Mouse (Mus musculus) NIH3T3 (cell line): Measurements from ENCODE around the gene Rnf166.

Experiments used
- DNase-seq: peaks from one replicate; pipeline ENCODE4 v3.0.0-alpha.2; 2012; ENCODE audit warnings: low read depth

Gene Rnf166

DNA sequence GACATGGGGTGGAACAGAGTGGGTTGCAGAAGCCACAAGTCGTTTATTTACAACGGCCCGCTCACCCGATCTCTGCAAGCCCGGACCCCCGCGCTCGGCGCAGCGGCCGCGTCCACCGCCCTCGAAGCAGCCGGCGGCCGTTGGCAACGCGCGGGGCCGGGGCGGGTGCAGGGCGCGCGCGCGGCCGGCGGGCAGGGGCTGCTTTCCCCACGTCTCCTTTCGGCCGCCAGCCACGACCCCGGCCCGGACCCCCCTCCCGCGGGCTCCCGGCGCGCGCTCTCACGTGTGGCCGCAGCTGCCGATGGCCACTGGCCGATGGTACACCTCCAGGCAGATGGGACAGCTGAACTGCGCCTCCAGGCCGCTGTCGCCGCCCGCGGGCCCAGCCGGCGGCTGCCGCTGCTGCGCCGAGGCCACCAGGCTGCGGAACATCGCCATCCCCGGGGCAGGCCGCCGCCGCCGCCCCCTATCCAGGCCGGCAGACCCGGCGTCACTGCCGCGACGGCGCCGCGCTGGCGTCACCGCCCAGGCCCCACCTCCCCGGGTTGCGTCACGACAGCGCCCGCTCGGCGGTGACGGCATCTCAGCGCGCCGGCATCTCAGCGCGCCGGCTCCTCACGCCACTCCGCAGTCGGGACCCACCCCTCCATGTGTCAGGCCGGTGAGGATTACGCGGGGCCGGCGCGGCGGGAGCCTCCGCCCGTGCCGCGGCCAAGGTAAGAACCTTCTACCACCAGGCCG lies at the start of gene Rnf166, which contains the start of gene Ctu2:
Rnf166 (minus strand) TSS at position 485 of the 741 bp plus-strand sequence.
Ctu2 (plus strand) TSS at position 564 of the 741 bp plus-strand sequence.
- peak; percentile 97 for DNase-seq

DNA sequence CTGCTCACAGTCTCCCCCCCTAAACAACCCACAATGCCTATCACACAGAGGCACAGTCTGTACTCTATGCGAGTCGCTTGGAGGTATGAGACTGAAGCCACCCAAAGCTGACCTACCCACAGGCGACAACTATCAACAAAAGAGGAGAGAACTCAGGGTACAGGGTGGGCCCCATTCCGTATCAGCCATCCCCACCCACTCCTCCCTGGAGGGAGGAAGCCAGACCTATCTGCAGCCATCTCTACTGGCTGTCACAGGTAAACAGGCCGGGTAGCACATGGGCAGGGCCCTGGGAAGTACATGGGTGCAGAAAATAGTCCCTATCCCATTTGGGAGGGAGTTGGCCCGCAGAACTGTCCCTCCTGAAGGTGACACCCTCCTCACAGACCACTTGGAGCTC lies 49.1 kb upstream of the Rnf166 start:
- DNase-seq = no peak

DNA sequence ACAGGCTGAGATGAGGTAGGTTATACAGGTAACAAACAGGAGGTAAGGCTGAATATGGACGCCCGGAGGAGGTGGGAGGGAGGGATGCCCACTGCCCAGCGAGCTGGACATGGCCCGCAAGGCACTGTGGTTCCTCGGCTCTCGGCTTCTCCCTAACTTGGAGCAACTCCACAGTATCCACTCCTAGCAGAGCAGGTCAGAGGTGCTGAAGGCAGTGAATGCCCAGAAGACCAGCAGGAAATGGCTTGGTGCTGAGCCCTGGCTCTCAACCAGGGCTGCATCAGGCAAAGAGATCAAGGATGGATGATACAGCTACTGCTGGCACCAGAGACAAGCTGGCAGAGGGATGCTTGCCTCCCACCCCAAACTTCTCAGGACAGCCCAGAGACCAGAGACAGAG lies 48.6 kb upstream of the Rnf166 start:
- no peak for DNase-seq

DNA sequence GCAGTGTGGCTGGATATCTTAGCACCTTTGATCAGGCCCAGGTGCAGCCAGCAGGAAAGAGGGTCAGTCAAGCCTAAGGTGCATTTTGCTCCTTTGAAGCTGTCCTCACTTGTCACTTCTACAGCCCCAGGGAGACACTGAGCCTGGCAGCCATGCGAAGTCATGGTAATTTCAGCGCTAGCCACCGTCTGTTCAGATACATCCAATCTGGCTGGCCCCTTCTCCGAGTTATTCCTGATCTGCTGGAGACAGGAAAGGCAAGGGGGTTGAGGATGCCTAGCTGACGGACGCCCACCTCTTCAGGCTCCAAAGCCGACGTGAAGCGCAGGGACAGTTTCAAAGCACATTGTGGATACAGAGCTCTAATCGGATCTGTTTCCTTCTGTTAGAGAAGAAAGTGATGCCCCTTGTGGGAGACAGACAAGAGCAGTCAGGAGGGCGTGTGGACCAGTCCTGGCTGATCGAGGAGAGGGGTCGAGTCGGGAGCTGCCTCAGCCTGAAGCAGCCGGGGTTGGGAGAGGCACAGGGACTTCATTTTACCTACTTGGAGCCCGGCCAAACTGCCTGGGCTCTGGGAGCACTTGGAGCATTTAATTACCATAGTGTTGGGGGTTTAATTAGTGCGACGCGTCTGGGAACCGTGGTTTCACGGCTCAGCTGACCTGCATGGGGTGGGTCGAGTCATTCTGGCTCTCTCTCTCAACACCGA lies 47.9 kb upstream of the Rnf166 start:
- DNase-seq = no peak

DNA sequence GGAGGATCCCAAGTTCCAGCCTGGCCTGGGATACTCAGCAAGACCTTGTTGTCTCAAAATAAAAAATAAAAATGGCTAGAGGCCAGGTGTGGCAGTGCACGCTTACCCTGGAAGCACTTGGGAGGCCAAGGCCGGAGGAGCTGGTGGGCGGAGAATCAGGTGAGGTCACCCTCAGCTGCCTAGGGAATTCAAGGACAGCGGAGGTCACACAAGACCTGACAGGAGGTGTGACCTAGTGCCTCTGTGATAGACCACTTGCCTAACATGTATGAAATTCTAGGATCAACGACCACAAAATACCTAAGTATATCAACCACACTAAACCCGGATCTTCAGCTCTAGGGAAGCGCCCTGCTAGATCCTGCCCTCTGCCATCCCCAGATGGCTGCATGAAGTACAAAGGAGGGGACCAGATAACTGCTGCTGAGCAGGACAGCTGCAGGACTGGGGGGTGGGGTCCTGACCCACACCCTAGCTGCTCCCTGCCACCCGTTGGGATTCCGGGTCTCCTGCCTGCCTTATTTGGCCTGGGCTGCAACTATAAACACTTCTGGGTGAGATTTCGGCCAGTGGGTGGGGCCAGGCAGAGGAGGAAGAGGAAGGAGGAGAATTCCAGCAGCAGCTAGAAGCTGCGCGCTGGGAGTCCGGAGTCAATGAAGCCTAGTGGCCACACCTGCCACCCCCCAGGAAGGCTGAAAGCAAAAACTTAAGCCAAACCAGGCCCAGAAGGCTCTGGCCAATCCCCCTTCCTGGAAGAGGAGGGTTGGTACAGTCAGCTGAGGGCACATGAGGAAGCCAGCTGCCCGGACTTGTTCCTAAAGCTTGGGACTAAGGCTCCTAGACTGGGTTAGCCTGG lies 47.2 kb upstream of the Rnf166 start:
- peak; percentile 43 for DNase-seq

DNA sequence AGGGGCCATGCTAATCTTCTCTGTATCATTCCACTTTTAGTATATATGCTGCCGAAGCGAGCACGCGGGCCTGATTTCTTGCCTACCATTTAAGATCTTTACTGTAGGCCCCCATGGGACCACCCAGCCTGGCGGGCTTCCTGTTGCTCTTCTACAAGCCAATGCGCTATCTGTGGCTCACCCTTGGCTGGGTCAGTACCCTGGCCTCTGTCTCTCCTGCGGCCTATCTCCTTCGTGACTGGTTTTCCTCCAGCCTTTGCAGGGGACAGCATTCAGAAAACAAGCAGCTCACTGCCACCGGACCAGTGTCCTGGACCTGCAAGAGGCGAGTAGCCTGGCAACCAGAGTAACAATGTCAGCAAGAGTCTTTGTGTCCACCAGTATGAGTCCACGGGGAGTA lies 44.7 kb upstream of the Rnf166 start:
- no peak for DNase-seq

DNA sequence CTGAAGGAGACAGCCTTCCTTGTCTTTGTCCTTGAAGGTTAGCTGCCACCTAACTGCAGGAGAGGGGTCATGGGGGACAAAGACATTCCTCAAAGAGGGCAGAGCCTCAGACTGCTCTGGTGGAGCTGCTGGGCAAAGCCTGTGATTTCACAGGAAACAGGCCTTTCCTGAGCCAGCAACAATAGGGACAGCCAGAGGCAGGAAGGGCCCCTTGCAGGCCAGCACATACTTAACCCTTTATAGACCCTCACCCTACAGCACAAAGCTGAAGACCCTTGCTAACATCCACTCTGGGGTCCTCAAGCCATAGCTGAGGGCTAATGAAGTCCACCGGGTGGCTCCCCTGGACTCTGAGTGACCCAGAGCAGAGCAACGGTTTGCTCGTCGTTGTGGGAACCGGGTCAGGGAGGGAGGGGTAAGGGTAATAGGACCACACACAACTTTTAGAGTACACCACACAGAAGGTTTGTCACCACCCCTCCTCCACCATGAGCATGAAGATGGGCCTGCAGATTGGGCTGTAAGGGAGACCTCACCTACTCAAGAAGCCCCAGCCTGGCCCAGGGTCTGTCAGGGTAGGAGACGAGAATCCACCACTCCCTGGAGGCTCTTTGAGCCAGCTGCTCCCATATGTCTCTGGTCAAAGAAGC lies 41.8 kb upstream of the Rnf166 start:
- DNase-seq = no peak

DNA sequence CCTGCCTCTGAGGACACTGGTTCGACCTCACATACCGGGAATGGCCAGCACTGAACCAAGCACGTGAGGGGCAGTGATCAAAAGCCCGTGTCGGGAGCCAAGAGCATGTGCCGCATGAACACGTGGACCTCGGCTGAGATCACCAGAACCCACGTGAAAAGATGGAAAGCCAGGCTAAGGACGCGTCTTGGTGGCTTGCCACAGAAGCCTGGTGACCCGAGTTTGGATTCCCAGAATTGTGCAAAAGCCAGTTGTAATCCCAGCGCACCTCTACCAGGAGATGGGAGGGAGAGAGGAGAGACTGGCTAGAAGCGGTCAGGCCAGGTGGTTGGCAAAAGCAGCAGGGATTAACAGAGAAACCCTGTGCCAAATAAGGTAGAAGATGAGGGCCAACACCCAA lies 39.8 kb upstream of the Rnf166 start:
- DNase-seq = no peak

DNA sequence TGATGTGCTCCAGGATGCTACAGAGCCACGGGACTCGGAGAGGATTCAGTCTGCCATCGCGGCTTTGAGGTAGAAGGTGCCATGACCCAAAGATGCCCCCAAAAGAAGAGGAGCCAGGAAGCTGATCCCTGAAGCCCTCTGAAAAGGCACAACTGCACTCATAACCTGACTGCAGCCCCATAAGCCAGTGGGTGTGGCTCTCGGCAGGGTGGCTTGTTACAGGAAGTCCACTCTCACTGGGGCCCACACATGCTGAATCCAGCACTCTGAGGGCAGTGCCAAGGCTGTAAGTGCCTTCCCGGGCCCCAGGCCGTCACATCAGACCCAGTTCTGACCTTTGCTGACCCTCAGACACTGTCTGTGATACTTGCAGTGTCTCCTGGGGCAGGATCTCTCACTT lies 36.5 kb upstream of the Rnf166 start:
- no peak for DNase-seq

DNA sequence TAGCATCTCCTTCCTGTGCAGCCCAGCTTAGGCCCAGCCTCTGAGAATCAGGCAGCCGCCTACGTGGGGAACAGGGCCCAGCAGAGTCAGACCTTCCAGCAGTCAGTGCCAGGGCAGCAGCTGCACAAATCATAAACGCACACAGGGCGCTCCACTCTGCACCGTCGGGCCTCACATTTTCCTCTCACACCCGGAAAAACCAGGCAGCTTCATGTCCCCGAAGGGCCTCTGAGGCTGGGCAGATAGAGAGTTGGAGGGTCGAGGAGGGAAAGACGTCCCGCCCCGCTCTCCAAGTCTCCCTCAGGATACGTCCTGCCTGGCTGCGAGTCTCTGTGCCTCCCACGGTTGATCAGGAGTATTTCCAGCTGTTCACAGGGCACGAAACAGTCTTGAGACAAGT lies 35.7 kb upstream of the Rnf166 start:
- no peak for DNase-seq

DNA sequence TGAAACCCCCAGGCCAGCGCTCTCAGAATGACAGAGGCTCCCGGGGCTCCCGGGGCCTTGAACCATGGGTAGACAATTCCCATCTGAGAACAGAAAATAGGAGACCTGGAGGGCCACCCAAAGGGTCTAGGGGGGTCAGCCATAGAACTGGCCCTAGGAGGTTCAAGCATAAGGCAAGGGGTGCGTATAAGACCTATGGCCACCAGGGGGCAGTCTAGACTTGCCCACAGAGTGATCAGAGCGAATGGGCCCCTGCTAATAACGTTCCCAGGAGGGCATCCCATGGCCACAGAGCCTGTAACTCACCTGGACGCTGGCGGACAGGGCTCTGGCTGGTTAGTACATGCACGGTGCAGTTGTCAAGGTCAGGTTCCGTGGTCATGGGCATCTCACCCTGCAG lies 25.0 kb upstream of the Rnf166 start:
- DNase-seq = peak; percentile 90

DNA sequence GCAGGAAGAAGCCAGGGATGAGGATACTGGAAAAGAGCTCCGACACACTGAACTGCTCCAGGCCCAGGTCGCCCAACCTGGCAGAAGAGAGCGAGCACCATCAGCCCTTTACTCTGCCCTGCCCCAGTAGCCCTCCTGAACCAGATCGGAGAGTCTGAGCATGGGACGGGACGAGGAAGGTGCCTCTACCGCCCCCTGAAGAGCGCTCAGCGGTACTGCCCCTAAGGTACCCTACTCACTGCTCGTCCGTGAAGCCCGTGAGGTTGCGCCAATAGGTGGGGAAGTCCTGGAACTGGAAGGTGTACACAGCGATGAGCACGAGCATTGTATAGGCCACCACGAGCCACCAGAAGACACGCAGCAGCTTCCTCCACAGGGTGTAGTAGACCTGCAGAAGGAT lies 22.0 kb upstream of the Rnf166 start:
- DNase-seq = peak; percentile 22

DNA sequence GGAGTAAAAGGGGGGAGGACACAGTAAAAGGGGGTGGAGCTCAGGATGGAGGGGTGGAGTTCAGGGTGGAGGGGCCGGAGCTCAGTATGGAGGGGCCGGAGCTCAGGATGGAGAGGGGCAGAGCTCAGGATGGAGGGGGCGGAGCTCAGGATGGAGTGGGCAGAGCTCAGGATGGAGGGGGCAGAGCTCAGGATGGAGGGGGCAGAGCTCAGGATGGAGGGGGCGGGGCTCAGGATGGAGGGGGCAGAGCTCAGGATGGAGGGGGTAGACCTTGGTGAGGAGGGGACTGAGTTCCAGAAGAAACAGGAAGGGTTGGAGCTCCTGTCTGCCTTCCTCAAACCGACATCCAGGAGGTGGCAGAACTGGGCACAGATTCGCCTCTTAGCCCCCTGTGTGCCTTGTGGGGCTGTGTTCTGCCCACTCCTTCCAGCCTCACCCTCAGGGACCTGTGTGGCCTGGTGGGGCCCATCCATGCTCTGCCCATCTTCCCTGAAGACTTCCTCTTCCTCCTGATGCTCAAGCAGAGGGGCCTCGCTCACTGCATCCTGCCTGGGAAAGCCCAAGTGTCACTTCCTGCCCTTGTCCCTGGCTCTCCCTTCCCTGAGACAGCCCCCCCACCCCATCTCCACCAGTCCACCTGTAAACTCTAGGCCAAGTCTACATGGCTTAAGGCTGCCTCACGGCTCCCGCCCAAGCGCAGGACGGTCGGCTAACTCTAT lies 21.3 kb upstream of the Rnf166 start:
- DNase-seq = no peak

DNA sequence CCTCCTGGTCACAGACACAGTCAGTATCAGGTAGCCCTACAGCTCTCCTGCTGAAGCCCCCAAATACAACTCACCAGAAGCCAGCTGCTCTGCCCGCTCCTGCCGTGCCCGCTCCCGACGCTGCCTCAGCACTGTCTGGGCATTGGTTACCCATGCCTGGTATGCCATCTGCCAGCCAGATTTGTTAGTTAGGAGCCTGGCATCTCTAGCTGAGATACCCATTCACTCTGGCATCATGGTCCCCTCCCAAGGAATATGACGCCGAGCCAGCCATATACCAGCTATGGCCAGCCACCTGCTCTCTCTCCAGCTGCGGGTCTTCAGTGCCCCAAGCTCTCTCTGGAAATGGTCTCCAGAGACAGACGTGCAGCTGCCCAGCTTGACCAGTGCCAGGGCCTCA lies 12.5 kb upstream of the Rnf166 start:
- DNase-seq = no peak

DNA sequence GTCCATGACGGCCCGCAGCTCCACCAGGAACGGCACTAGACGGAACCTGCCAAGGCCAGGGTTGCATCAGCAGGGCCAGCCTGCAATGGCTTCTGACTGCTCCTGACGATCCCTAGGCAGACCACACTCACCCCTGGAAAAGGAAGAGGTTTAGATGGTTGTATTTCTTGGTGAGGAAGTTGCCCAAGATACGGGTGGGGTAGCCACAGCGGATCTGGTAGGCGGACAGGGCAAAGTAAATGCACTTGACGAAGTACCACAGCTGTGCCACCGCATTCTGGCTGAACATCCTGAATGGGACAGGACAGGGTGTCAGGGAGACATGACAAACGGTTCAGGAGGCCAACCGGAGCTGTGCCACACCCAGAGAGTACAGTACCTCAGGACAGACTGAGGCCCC lies 9.0 kb upstream of the Rnf166 start:
- DNase-seq = no peak

DNA sequence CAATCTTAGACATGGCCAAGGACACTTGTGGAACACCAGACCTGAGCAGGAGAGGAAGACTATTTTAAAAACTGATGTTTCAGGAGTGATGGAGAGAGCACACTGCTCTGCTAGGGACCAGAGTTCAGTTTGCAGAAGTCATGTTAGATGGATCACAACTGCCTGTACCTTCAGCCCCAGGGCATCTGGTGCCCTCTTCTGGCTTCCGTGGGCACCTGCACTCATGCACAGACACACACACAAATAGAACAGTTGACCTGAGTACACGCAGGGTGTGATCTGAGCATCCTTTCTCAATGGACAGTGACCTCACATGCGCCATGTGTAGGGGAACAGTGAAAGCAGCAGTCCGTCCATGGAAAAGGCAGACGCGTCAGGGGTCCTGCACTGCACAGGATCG lies 8.0 kb upstream of the Rnf166 start:
- peak; percentile 29 for DNase-seq

DNA sequence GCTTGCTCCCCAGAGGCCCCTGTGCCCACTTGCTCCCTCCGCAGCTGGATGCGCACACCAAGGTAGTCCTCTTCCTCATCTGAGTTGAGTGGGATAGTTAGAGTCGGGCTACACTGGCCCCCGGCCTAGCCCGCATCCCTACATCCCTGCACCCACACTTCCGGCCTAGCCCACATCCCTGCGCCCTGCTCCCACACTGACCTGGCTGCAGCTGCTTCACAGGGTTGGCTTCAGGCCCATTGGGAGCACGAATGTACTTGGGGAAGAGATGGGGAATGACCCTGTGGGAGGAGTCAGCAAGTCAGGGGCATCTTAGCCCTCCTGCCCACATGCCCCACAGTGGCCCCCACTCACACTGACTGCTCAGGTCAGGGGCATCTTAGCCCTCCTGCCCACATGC lies 6.6 kb upstream of the Rnf166 start:
- no peak for DNase-seq

DNA sequence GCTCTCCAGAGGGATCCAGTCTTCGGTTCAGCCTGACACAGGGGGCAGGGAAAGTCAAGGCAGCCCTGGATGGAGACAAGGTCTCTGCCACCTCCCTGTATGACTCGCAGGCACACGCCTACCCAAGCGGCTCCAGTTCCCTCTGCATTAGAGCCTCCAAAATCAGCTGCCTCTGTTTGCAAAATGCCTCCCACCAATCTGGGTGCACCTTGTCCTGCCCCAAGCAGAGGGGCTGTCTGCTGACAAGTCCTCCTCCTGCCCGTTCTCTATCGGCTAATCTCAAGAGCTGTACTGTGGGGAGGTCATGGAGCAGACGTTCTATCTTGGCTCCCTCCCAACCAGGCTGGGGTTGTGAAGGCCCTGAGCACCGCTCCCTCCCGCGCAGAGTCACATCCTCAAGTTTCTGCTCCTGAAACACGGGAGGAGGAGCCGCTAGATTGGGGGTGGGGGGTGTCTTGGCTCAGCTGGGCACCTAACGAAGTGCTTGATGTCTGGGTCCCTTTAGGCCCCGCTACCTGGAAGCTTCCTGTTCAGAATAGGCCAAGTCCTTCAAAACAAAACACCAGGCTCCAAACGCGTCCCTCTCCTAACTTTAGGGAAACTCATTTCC lies 808 bp downstream of the Rnf166 start:
- DNase-seq = peak; percentile 71

DNA sequence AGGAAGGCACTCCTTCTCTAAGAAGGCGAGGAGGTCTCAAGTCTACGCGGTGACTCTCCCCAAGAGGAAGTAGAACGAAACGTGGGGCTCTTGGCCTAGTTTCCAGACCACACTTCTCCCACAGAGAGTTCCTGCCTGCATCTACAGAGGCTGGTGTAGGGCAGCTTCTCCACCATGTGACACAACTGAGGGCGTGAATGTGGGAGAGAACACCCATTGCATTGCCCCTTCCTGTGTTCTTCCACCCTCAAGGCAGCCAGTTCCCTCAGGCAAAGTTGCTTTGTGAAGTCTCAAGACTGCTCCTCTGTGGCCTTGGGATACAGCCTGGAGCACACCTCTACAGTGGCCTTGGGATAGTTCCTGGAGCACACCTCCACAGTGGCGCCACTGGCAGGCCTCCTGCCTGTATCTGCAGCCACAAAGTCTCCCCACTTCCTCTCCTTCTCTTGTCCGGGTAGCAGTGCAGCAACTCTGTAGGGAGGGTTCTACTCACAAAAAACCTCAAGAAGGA lies 1.9 kb downstream of the Rnf166 start:
- no peak for DNase-seq

DNA sequence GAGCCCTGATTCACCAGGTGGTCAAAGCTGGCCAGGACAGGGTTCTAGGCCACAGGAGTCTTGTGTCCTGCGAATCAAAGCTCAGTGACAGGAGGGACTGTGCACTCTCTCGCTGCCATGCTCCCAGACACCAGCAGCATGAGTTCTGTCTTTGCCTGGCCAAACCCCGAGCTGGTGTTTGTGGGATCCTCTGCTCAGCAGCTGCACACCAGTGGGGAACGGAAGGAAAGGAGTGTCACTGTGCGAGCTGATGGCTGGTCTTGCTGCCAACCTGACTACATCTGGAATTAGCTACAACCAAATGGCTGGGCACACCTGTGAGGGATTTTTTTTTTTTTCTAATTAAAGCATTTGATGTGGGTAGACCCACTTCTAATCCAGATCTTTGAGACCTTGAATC lies 5.2 kb downstream of the Rnf166 start:
- no peak for DNase-seq

DNA sequence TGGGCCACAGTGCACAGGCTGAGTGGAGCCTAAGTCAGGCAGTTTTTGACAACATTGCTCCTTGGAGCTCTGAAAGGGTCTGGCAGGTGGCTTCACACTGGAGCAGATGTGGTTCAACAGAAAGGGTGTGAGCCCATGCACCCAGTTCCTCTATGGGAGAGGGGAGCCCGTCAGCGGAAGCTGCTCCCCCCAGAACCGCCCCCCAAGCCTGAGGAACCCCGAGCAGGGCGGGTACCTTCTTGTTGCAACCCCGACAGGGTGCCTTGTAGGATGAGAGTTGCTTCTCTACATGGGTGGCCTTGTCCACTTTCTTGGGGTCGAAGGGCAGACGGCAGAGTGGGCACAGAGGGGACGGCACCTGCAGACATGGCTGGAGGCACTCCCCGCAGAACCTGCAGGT lies 5.9 kb downstream of the Rnf166 start:
- DNase-seq = no peak
